Mouse (Mus musculus) forebrain, embryonic 15.5 days (tissue): ENCODE data around the gene Pkp1. TPM values are rescaled to one million over a fixed set of nuclear protein-coding genes. Genes with fewer than 3 reads are reported as not detected.

Experiments
- ATAC-seq: fragments of 200-750 bp; cut with Nextera tagmentation; replicated peaks from 2 replicates; pipeline ENCODE4 v1.8.0; 2017; ENCODE audit warnings: mild to moderate bottlenecking, moderate TSS enrichment, moderate library complexity
- H3K27ac ChIP-seq: fragments of 300-500 bp; sonication (generic); replicated peaks from 2 replicates; pipeline ENCODE4 v1.5.1; 2015; ENCODE audit warnings: mild to moderate bottlenecking, inconsistent platforms
- H3K27me3 ChIP-seq: fragments of 300-500 bp; sonication (generic); 2 replicates; pipeline ENCODE4 v1.6.1; 2015; ENCODE audit warnings: inconsistent platforms
- H3K36me3 ChIP-seq: fragments of 300-500 bp; sonication (generic); 2 replicates; pipeline ENCODE4 v1.6.1; 2015; ENCODE audit warnings: mild to moderate bottlenecking, inconsistent platforms
- H3K4me1 ChIP-seq: fragments of 300-500 bp; sonication (generic); 2 replicates; pipeline ENCODE4 v1.6.1; 2015; ENCODE audit warnings: inconsistent platforms
- H3K4me2 ChIP-seq: fragments of 300-500 bp; sonication (generic); replicated peaks from 2 replicates; pipeline ENCODE4 v1.6.1; 2015; ENCODE audit warnings: mild to moderate bottlenecking, inconsistent platforms
- H3K4me3 ChIP-seq: fragments of 300-500 bp; sonication (generic); 2 replicates; pipeline ENCODE4 v1.5.1; 2015; ENCODE audit warnings: mild to moderate bottlenecking, inconsistent platforms
- H3K9ac ChIP-seq: fragments of 300-500 bp; sonication (generic); replicated peaks from 2 replicates; pipeline ENCODE4 v1.6.1; 2015; ENCODE audit warnings: mild to moderate bottlenecking, inconsistent platforms
- H3K9me3 ChIP-seq: fragments of 300-500 bp; sonication (generic); 2 replicates; pipeline ENCODE4 v1.6.1; 2016; ENCODE audit warnings: inconsistent platforms
- WGBS: fragments of 180-500 bp; shearing (Covaris S2); methylation state at CpG from one replicate; pipeline ENCODE4 v1.1.7; 2015; ENCODE audit warnings: mixed read lengths; 5-methylcytosine and 5-hydroxymethylcytosine counted together
- polyA plus RNA-seq: library from polyadenylated mRNA; unstranded; fragments of >200 nt; fragmentation: Nextera tagmentation; extraction: Ambion mirVana; gene quantifications from 2 replicates; pipeline ENCODE4 v1.2.1, GENCODE M21; 2015

Gene Pkp1
- polyA plus RNA-seq, 1 experiment from 2014 or later = not detected

GRCm38 (mm10) chr1:135834983-135835382 is 84.0 kb downstream of the Pkp1 start:
- Histone ChIP-seq H3K4me1 (no peaks in the 10 kb centered on the region), H3K36me3 (no peaks in the 10 kb centered on the region), H3K27me3 (no peaks in the 10 kb centered on the region), H3K27ac (no peak overlapping the region), H3K4me3 (no peak overlapping the region), H3K4me2 (no peak overlapping the region), H3K9ac (no peak overlapping the region), H3K9me3 (no peaks in the 10 kb centered on the region)
- no peak for ATAC-seq
- WGBS = 83% methylated on average over 8 of the region's 8 CpGs

GRCm38 (mm10) chr1:135834206-135834859 is 84.7 kb downstream of the Pkp1 start:
- no peaks in the 10 kb centered on the region for H3K36me3 ChIP-seq
- no peak for ATAC-seq
- WGBS = 81% methylated on average over 6 of the region's 6 CpGs

DNA sequence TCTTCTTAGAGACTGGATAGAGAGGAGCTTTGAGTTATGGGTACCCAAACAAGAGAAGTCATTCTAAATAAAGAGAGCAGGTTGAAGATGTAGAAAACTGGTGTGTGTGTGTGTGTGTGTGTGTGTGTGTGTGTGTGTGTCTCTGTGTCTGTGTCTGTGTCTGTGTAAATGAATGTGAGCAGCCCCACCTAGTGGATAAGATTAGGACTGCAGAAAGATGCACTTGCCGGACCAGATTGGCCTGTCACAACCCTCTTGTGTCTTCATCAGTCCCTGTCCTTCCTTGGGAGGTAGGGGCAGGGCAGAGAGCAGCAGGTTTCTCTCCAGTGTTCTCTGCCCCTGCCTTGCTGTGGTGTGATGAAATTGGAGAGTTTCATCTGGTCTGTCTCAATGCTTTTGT is 90.1 kb downstream of the Pkp1 start:
- H3K27ac ChIP-seq = no peak overlapping the region
- no peaks in the 10 kb centered on the region for H3K27me3 ChIP-seq
- H3K9me3 ChIP-seq = no peaks in the 10 kb centered on the region
- no peak overlapping the region for H3K9ac ChIP-seq
- H3K4me3 ChIP-seq = no peak overlapping the region
- no peak overlapping the region for H3K4me2 ChIP-seq
- H3K4me1 ChIP-seq = no peaks in the 10 kb centered on the region
- no peaks in the 10 kb centered on the region for H3K36me3 ChIP-seq
- no peak for ATAC-seq
- WGBS = 24% methylated on average over 1 of the region's 1 CpGs

More at GRCm38 (mm10) chr1:135834206-135834859, 84.7 kb downstream of the Pkp1 start:
- Histone ChIP-seq H3K4me1 (no peaks in the 10 kb centered on the region), H3K27me3 (no peaks in the 10 kb centered on the region), H3K4me2 (no peak overlapping the region), H3K9ac (no peak overlapping the region), H3K9me3 (no peaks in the 10 kb centered on the region), H3K27ac (no peak overlapping the region), H3K4me3 (no peak overlapping the region)

DNA sequence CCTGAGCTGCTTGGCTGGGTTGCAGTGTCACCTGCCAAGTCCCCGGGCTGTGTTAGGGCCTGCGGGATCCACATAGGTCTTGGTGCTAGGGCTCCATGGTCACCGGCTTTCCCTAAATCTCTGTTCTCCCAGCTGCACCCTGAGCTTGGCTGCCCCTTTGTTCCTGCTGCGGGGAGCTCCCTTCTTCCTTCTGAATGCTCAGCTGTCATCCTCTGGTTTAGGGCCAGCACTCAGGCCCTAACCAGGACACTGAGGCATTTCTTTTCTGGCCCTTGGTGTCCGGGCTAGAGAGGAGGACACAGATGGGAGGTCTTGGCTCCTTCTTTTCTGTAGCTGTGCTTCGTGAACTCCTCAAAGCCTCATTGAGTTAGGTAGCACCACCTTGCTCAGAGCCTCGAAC is 97.2 kb downstream of the Pkp1 start:
- Histone ChIP-seq H3K4me1 (peaks cover 11% of the 10 kb centered on the region), H3K27ac (no peak overlapping the region), H3K27me3 (peaks cover 37% of the 10 kb centered on the region), H3K36me3 (no peaks in the 10 kb centered on the region), H3K4me3 (no peak overlapping the region), H3K9ac (no peak overlapping the region), H3K9me3 (no peaks in the 10 kb centered on the region), H3K4me2 (no peak overlapping the region)
- WGBS = 76% methylated on average over 7 of the region's 7 CpGs
- no peak for ATAC-seq

Other genes starting within 250 kb of the Pkp1 start
- gene Csrp1, start 199.1 kb downstream of the Pkp1 start, polyA plus RNA-seq = 17.7 and 18.0 TPM in 2 replicates
- 15.5 and 16.8 TPM in 2 replicates for gene Phlda3, start 153.1 kb downstream of the Pkp1 start, polyA plus RNA-seq
- 0.45 and 1.3 TPM in 2 replicates for gene Tnni1, start 139.8 kb downstream of the Pkp1 start, polyA plus RNA-seq
- gene Lad1, start 100.6 kb downstream of the Pkp1 start, polyA plus RNA-seq = 0.33 and 0.37 TPM in 2 replicates
- gene Tnnt2, start 82.9 kb downstream of the Pkp1 start, polyA plus RNA-seq = 0.75 and 5.7 TPM in 2 replicates
- gene Igfn1, start 87.1 kb upstream of the Pkp1 start, polyA plus RNA-seq = not detected in 2 replicates
- gene Tmem9, start 88.9 kb upstream of the Pkp1 start, polyA plus RNA-seq = 135 and 149 TPM in 2 replicates
- 0.60 TPM in 1 of 2 replicates, not detected in the other for gene Ascl5, start 131.6 kb upstream of the Pkp1 start, polyA plus RNA-seq
- gene Cacna1s, start 133.5 kb upstream of the Pkp1 start, polyA plus RNA-seq = 0.47 and 0.54 TPM in 2 replicates
- gene Kif21b, start 212.2 kb upstream of the Pkp1 start, polyA plus RNA-seq = 71.9 and 75.0 TPM in 2 replicates